Mouse (Mus musculus) ES-E14 (cell line): ENCODE measurements around the gene Apoc4.

Experiments used
- CHD2 ChIP-seq: IDR thresholded peaks from 2 replicates; pipeline ENCODE4 v1.6.1; 2014; ENCODE audit warnings: mild to moderate bottlenecking, low read depth, low read length, inconsistent platforms
- HCFC1 ChIP-seq: IDR thresholded peaks from 2 replicates; pipeline ENCODE4 v1.6.1; 2012; ENCODE audit warnings: low read length, inconsistent platforms, borderline replicate concordance; ENCODE audit not compliant: insufficient read depth
- MAFK ChIP-seq: IDR thresholded peaks from 2 replicates; pipeline ENCODE4 v1.6.1; 2014; ENCODE audit warnings: mild to moderate bottlenecking, low read depth, low read length, inconsistent platforms; ENCODE audit not compliant: insufficient read depth

GRCm38 (mm10) chr7:19667434-19667833 is 13.8 kb downstream of the Apoc4 start:
- TF ChIP-seq CHD2 (no peak), HCFC1 (no peak), MAFK (no peak)
